Mouse (Mus musculus): Measurements from ENCODE around the gene Cacna1a. TPM values are rescaled to one million over a fixed set of nuclear protein-coding genes. Genes with fewer than 3 reads are reported as not detected.

Cacna1a gene
- polyA plus RNA-seq (2015; fragmentation: Nextera tagmentation; extraction: Ambion mirVana): 0.66 and 1.6 TPM in 2 replicates

GRCm38 (mm10) chr8:84388275-84388674 is at the start of gene Cacna1a:
Gene Cacna1a, plus strand, starts transcription at chr8:84388440.

GRCm38 (mm10) chr8:84662581-84663065 is 274.4 kb downstream of the Cacna1a start, which contains the start of gene Ier2:
Gene Ier2, minus strand, starts transcription at chr8:84662852.

DNA sequence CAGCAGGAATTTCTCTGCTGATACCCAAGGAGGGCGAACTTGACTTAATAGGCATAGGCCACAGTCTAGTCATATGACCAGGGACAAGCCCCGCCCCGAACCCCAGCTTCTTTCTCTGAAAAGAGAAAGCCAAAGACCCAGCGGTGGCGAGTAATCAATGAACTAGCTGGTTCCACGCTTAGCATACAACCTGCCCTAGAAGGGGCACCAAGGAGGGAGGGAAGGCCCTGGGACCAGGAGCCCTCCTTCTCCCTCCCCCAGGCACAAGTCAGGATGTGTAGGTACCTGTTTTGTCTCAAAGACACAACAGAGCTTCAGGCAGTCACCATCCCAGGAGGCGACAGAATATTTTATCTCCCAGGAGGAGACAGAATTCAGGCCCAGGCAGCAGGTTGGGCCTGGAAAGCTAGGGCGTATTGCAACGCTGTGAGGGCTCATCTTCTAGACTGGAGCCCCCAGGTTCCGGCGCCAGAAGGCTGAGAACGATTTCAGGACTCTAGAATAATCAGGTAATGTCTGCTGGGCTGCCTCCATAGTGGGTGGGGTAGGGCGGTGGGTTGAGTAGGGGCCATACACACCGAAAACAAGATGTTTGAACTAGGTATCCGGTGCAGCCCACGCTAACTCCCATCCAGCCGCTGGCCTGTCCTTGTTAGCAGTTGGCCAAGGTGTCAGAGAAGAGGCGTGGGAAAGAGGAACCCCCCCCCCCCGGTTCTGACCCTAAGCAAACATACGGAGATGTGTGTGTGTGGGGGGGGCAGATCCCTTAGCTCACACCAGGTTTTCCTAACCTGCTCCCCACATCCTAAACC is 298.2 kb downstream of the Cacna1a start, which contains the start of gene Trmt1:
Gene Trmt1, plus strand, starts transcription at position 117 of the 812 bp plus-strand sequence.

GRCm38 (mm10) chr8:84687705-84688100 is 299.5 kb downstream of the Cacna1a start, which contains the start of gene Nacc1:
Gene Nacc1, minus strand, starts transcription at chr8:84687862.

Other genes with a start within 250 kb of the Cacna1a start
- gene Cc2d1a, start 240.5 kb upstream of the Cacna1a start, polyA plus RNA-seq (2015; fragmentation: Nextera tagmentation; extraction: Ambion mirVana): 5.9 and 7.0 TPM in 2 replicates
- gene 4930432K21Rik, start 240.4 kb upstream of the Cacna1a start, polyA plus RNA-seq (2015; fragmentation: Nextera tagmentation; extraction: Ambion mirVana): 0.29 and 0.30 TPM in 2 replicates
- gene Nanos3, start 203.2 kb upstream of the Cacna1a start, polyA plus RNA-seq (2015; fragmentation: Nextera tagmentation; extraction: Ambion mirVana): 1.4 and 2.8 TPM in 2 replicates
- 2.5 and 3.1 TPM in 2 replicates for gene Zswim4, start 151.4 kb upstream of the Cacna1a start, polyA plus RNA-seq (2015; fragmentation: Nextera tagmentation; extraction: Ambion mirVana)
- 260 and 268 TPM in 2 replicates for gene D8Ertd738e, start 138.7 kb upstream of the Cacna1a start, polyA plus RNA-seq (2015; fragmentation: Nextera tagmentation; extraction: Ambion mirVana)
- 63.5 and 65.6 TPM in 2 replicates for gene Mri1, start 131.1 kb upstream of the Cacna1a start, polyA plus RNA-seq (2015; fragmentation: Nextera tagmentation; extraction: Ambion mirVana)
- 6.9 and 10.5 TPM in 2 replicates for gene Ccdc130, start 118.1 kb upstream of the Cacna1a start, polyA plus RNA-seq (2015; fragmentation: Nextera tagmentation; extraction: Ambion mirVana)

Data from spleen, postnatal 0 days (tissue).